Mouse (Mus musculus) intestine, embryonic 16.5 days (tissue): ENCODE measurements at regions not wholly inside any gene's neighbourhood (a gene's known extent, or its start where the extent isn't known, plus 50 kb on each side); places are given as distances from the start of the nearest gene placed in this dataset.

Experiments
- ATAC-seq: fragments of 200-750 bp; cut with Nextera tagmentation; 2 replicates; pipeline ENCODE4 v1.8.0; 2017; ENCODE audit warnings: moderate TSS enrichment, moderate library complexity
- H3K27ac ChIP-seq: fragments of 300-500 bp; sonication (generic); 2 replicates; pipeline ENCODE4 v1.5.1; 2014; ENCODE audit warnings: mild to moderate bottlenecking, low read length
- H3K27me3 ChIP-seq: fragments of 300-500 bp; sonication (generic); replicated peaks from 2 replicates; pipeline ENCODE4 v1.6.1; 2014; ENCODE audit warnings: low read length, control low read depth, mixed read lengths; ENCODE audit not compliant: control insufficient read depth, insufficient read depth
- H3K36me3 ChIP-seq: fragments of 300-500 bp; sonication (generic); 2 replicates; pipeline ENCODE4 v1.6.1; 2014; ENCODE audit warnings: low read length, control low read depth; ENCODE audit not compliant: control insufficient read depth, insufficient read depth
- H3K4me1 ChIP-seq: fragments of 300-500 bp; sonication (generic); 2 replicates; pipeline ENCODE4 v1.6.1; 2014; ENCODE audit warnings: low read length, control low read depth, mixed read lengths; ENCODE audit not compliant: control insufficient read depth, insufficient read depth
- H3K4me2 ChIP-seq: fragments of 300-500 bp; sonication (generic); 2 replicates; pipeline ENCODE4 v1.6.1; 2014; ENCODE audit warnings: low read depth, low read length, control low read depth
- H3K4me3 ChIP-seq: fragments of 300-500 bp; sonication (generic); 2 replicates; pipeline ENCODE4 v1.5.1; 2014; ENCODE audit warnings: mild to moderate bottlenecking, low read length
- H3K9ac ChIP-seq: fragments of 300-500 bp; sonication (generic); 2 replicates; pipeline ENCODE4 v1.6.1; 2014; ENCODE audit warnings: low read depth, low read length
- H3K9me3 ChIP-seq: fragments of 300-500 bp; sonication (generic); 2 replicates; pipeline ENCODE4 v1.6.1; 2016; ENCODE audit warnings: low read length, control low read depth; ENCODE audit not compliant: control insufficient read depth
- WGBS: fragments of 180-500 bp; shearing (Covaris S2); extraction: QIAGEN DNeasy Blood & Tissue Kit; methylation state at CpG from one replicate; pipeline ENCODE4 v1.1.7; 2014; 5-methylcytosine and 5-hydroxymethylcytosine counted together

DNA sequence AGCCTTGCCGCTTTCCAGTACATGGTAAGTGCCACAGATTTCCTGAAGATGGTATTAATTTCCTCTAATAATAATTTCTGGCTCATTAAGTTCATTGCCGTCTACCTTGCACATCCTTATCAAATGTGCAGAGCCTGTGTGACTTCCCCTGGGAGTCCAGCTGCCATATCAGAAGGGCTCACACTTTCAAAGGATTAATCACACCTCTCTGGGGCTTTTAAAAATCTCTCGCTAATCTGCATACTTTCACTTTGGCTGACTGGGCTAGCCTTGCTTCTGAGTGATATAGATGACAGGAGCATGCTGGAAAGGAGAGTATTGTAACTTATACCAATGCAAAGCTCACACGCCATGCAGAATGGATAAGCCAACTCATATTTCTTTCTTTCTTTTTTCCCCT is 282.8 kb downstream of the Efnb2 start:
- H3K4me2 ChIP-seq = no peak overlapping the region
- 65% methylated on average over 4 of the region's 4 CpGs for whole genome bisulfite sequencing
- ATAC-seq = no peak

GRCm38 (mm10) chr8:8376791-8377190 is 284.3 kb downstream of the Efnb2 start:
- Histone ChIP-seq H3K4me2 (no peak overlapping the region), H3K4me3 (no peak overlapping the region), H3K27ac (no peak overlapping the region), H3K9me3 (no peaks in the 10 kb centered on the region), H3K27me3 (no peaks in the 10 kb centered on the region), H3K36me3 (no peaks in the 10 kb centered on the region), H3K4me1 (no peaks in the 10 kb centered on the region), H3K9ac (no peak overlapping the region)
- no peak for ATAC-seq
- WGBS = 86% methylated on average over 3 of the region's 3 CpGs

More for the DNA sequence above, 282.8 kb downstream of the Efnb2 start:
- Histone ChIP-seq H3K4me1 (no peaks in the 10 kb centered on the region), H3K4me3 (no peak overlapping the region), H3K36me3 (no peaks in the 10 kb centered on the region), H3K27me3 (no peaks in the 10 kb centered on the region), H3K9me3 (no peaks in the 10 kb centered on the region), H3K27ac (no peak overlapping the region), H3K9ac (no peak overlapping the region)

GRCm38 (mm10) chr8:8376379-8376778 is 284.7 kb downstream of the Efnb2 start:
- Histone ChIP-seq H3K4me1 (no peaks in the 10 kb centered on the region), H3K9ac (no peak overlapping the region), H3K4me2 (no peak overlapping the region), H3K4me3 (no peak overlapping the region), H3K27me3 (no peaks in the 10 kb centered on the region), H3K27ac (no peak overlapping the region), H3K9me3 (no peaks in the 10 kb centered on the region), H3K36me3 (no peaks in the 10 kb centered on the region)
- no peak for ATAC-seq
- 66% methylated on average over 2 of the region's 2 CpGs for WGBS

GRCm38 (mm10) chr8:8367282-8367871 is 293.7 kb downstream of the Efnb2 start:
- H3K27ac ChIP-seq = no peak overlapping the region
- H3K4me3 ChIP-seq = no peak overlapping the region
- 65% methylated on average over 4 of the region's 4 CpGs for WGBS
- H3K36me3 ChIP-seq = no peaks in the 10 kb centered on the region
- ATAC-seq = no peak
- H3K27me3 ChIP-seq = no peaks in the 10 kb centered on the region
- H3K4me2 ChIP-seq = no peak overlapping the region
- no peaks in the 10 kb centered on the region for H3K4me1 ChIP-seq
- no peak overlapping the region for H3K9ac ChIP-seq
- no peaks in the 10 kb centered on the region for H3K9me3 ChIP-seq

- WGBS = 76% methylated on average over 7 of the region's 7 CpGs
Observed at GRCm38 (mm10) chr8:8361941-8362537, 299.0 kb downstream of the Efnb2 start.

DNA sequence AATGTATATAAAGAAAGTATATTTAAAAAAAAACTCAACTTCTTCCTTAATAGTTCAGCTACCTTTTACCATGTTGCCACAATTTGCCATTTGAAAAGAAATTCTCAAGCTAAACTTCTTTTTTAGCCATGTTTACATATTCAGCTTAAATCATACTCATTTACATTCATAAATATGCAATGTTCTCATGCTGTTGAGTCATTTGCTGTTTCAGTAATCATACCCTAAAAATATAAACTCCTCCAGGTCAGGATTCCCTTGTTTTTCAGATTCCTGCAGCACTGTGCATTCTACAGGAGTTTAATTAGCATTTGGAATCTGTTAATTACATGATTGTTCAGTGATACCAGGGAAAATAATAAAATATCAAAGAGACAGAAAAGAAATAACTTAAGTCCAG is 300.5 kb downstream of the Efnb2 start:
- H3K4me2 ChIP-seq = no peak overlapping the region
- no peaks in the 10 kb centered on the region for H3K27me3 ChIP-seq
- ATAC-seq = no peak
- no peaks in the 10 kb centered on the region for H3K4me1 ChIP-seq
- no peaks in the 10 kb centered on the region for H3K36me3 ChIP-seq
- H3K4me3 ChIP-seq = no peak overlapping the region
- H3K9me3 ChIP-seq = no peaks in the 10 kb centered on the region
- no peak overlapping the region for H3K9ac ChIP-seq
- H3K27ac ChIP-seq = no peak overlapping the region

More at GRCm38 (mm10) chr8:8361941-8362537, 299.0 kb downstream of the Efnb2 start:
- Histone ChIP-seq H3K9ac (no peak overlapping the region), H3K36me3 (no peaks in the 10 kb centered on the region), H3K4me3 (no peak overlapping the region), H3K27ac (no peak overlapping the region), H3K27me3 (no peaks in the 10 kb centered on the region), H3K4me1 (no peaks in the 10 kb centered on the region), H3K9me3 (no peaks in the 10 kb centered on the region), H3K4me2 (no peak overlapping the region)
- ATAC-seq = no peak

DNA sequence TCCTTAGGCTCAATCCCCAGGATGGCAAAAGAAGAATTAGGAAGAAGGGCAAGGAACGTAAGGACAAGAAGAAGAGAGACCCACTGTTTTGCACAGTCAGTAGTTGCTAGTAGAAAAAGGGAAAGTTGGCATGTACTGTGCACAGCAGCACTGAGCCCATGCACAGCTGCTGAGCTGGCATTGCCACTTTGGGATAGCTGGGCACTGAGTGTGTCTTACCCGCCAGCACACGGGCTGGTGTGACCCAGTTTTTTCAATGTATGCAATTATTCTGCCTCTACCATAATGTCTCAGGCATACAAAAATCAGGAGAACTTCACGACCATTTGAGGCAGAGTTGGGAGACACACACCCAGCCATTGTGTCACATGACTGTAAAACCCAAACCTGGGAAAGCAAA is 306.1 kb downstream of the Efnb2 start:
- Histone ChIP-seq H3K9ac (no peak overlapping the region), H3K4me2 (no peak overlapping the region), H3K4me3 (no peak overlapping the region), H3K36me3 (no peaks in the 10 kb centered on the region), H3K4me1 (no peaks in the 10 kb centered on the region), H3K27me3 (no peaks in the 10 kb centered on the region), H3K9me3 (no peaks in the 10 kb centered on the region), H3K27ac (no peak overlapping the region)
- WGBS = 84% methylated on average over 4 of the region's 4 CpGs
- ATAC-seq = no peak

DNA sequence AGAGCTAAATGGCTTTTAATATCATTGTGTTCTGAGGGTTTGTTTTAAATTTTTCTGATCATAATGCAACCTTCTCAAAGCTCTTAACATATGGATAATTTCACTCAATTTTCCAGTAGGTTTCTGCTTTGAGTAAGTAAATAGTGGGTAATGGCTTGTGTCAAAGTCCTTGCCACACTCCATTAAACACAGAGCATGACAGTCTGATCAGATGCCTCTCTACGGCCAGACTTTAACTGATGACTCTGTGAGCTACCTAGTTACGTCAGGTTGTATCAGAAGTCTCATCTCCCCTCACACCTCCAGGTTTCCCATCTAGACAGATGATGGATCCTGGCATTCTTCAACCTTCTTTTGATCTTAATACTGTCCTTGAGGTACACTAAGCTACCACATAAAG is 316.4 kb downstream of the Efnb2 start:
- 48% methylated on average over 2 of the region's 2 CpGs for WGBS
- Histone ChIP-seq H3K4me3 (no peak overlapping the region), H3K4me1 (no peaks in the 10 kb centered on the region), H3K9me3 (no peaks in the 10 kb centered on the region), H3K9ac (no peak overlapping the region), H3K4me2 (no peak overlapping the region), H3K27ac (no peak overlapping the region), H3K27me3 (no peaks in the 10 kb centered on the region), H3K36me3 (no peaks in the 10 kb centered on the region)
- no peak for ATAC-seq

- no peak overlapping the region for H3K4me3 ChIP-seq
- H3K4me2 ChIP-seq = peak overlapping the region; percentile 16; the same call in 1 of the 2 replicates
- no peaks in the 10 kb centered on the region for H3K27me3 ChIP-seq
- H3K27ac ChIP-seq = peak overlapping the region; percentile 51
- H3K9me3 ChIP-seq = no peaks in the 10 kb centered on the region
- ATAC-seq = peak; percentile 89
- no peak overlapping the region for H3K9ac ChIP-seq
- H3K4me1 ChIP-seq = peaks cover 8% of the 10 kb centered on the region
- WGBS = 63% methylated on average over 19 of the region's 19 CpGs
- H3K36me3 ChIP-seq = no peaks in the 10 kb centered on the region
Observed at GRCm38 (mm10) chr8:8335256-8335972, 325.6 kb downstream of the Efnb2 start.
